Mouse (Mus musculus): ENCODE measurements around the gene Cmah. TPM values are rescaled to one million over a fixed set of nuclear protein-coding genes. Genes with fewer than 3 reads are reported as not detected.

Cmah gene
- polyA plus RNA-seq, 1 experiment from 2014 or later: 0.43 TPM

GRCm38 (mm10) chr13:24336818-24337217, 9.6 kb downstream of the Cmah start:
- Histone ChIP-seq H3K4me1 (replicated peaks; ENCODE audit: control insufficient read depth, insufficient read depth, low read length) (no peaks in the 10 kb centered on the region), H3K9me3 (ENCODE audit: control insufficient read depth, low read length) (no peaks in the 10 kb centered on the region), H3K9ac (ENCODE audit: low read depth, low read length) (no peak overlapping the region), H3K36me3 (ENCODE audit: control insufficient read depth, insufficient read depth, low read length) (no peaks in the 10 kb centered on the region), H3K4me2 (replicated peaks; ENCODE audit: low read depth, low read length) (no peak overlapping the region), H3K27me3 (ENCODE audit: control insufficient read depth, insufficient read depth, low read length) (no peaks in the 10 kb centered on the region), H3K27ac (ENCODE audit: low read depth, low read length) (no peak overlapping the region), H3K4me3 (ENCODE audit: low read depth, low read length) (no peak overlapping the region)
- 85% methylated on average over 4 of the region's 4 CpGs for WGBS
- ATAC-seq (ENCODE audit: low FRiP score) (no peak), DNase-seq (ENCODE audit: low spot score) (no peak)

GRCm38 (mm10) chr13:24337874-24338273, 10.7 kb downstream of the Cmah start:
- no peak for ATAC-seq (ENCODE audit: low FRiP score)
- H3K4me3 ChIP-seq (ENCODE audit: low read depth, low read length): no peak overlapping the region
- no peaks in the 10 kb centered on the region for H3K36me3 ChIP-seq (ENCODE audit: control insufficient read depth, insufficient read depth, low read length)
- no peaks in the 10 kb centered on the region for H3K27me3 ChIP-seq (ENCODE audit: control insufficient read depth, insufficient read depth, low read length)
- no peaks in the 10 kb centered on the region for H3K9me3 ChIP-seq (ENCODE audit: control insufficient read depth, low read length)
- H3K9ac ChIP-seq (ENCODE audit: low read depth, low read length): no peak overlapping the region
- WGBS: 51% methylated on average over 3 of the region's 3 CpGs
- peak; percentile 43 for DNase-seq (ENCODE audit: low spot score)
- no peak overlapping the region for H3K4me2 ChIP-seq (replicated peaks; ENCODE audit: low read depth, low read length)
- no peak overlapping the region for H3K27ac ChIP-seq (ENCODE audit: low read depth, low read length)
- H3K4me1 ChIP-seq (replicated peaks; ENCODE audit: control insufficient read depth, insufficient read depth, low read length): no peaks in the 10 kb centered on the region

DNA sequence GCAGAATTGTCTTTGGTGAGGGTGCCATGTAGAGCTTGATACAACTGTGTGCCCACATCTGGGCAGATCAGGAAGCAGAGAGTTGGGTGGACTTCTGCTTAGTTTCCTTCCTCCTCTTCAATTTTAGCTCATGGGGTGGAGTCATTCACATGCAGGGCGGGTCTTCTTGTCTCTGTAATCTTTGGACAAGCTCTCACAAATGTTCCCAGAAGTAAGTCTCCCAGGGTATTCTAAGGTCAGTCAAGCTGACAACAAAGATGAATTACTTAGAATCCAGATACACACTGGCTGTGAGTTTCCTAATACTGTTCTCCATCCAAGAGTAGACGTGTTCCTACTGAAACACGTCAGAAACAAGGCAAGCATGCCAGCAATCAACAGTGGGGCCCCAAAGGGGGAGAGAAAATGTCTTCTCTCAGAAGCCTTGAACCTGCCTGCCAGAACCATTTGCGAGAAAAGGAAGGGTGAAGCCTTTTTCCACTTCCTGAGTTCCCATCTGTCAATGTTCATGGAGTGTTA, 11.2 kb downstream of the Cmah start:
- Histone ChIP-seq H3K9me3 (ENCODE audit: control insufficient read depth, low read length) (no peaks in the 10 kb centered on the region), H3K27ac (ENCODE audit: low read depth, low read length) (no peak overlapping the region), H3K9ac (ENCODE audit: low read depth, low read length) (no peak overlapping the region), H3K4me3 (ENCODE audit: low read depth, low read length) (no peak overlapping the region), H3K4me1 (replicated peaks; ENCODE audit: control insufficient read depth, insufficient read depth, low read length) (no peaks in the 10 kb centered on the region), H3K27me3 (ENCODE audit: control insufficient read depth, insufficient read depth, low read length) (no peaks in the 10 kb centered on the region), H3K4me2 (replicated peaks; ENCODE audit: low read depth, low read length) (no peak overlapping the region), H3K36me3 (ENCODE audit: control insufficient read depth, insufficient read depth, low read length) (no peaks in the 10 kb centered on the region)
- ATAC-seq (ENCODE audit: low FRiP score) (no peak), DNase-seq (ENCODE audit: low spot score) (no peak)
- WGBS: 76% methylated on average over 4 of the region's 4 CpGs

DNA sequence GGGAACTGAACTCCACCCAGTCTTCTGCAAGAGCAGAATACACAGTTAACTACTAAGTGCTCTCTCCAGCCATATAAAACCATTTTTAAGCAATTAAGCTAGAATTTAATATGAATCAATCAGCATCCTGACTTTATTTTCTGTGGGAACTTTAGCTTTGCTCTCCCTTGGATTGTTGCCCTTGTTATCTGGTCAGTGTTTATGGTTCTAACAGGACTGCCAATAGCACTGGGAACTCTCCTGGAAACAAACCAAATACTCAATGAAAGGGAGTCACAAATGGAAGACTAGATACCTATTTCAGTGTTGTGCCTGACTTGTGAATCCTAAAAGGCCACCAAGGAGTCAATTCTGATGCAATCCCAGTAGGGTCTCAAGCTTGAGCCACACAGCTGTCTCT, 12.7 kb downstream of the Cmah start:
- H3K4me3 ChIP-seq (ENCODE audit: low read depth, low read length): no peak overlapping the region
- H3K27me3 ChIP-seq (ENCODE audit: control insufficient read depth, insufficient read depth, low read length): no peaks in the 10 kb centered on the region
- H3K9me3 ChIP-seq (ENCODE audit: control insufficient read depth, low read length): no peaks in the 10 kb centered on the region
- H3K4me1 ChIP-seq (replicated peaks; ENCODE audit: control insufficient read depth, insufficient read depth, low read length): no peaks in the 10 kb centered on the region
- no peak overlapping the region for H3K4me2 ChIP-seq (replicated peaks; ENCODE audit: low read depth, low read length)
- H3K36me3 ChIP-seq (ENCODE audit: control insufficient read depth, insufficient read depth, low read length): no peaks in the 10 kb centered on the region
- DNase-seq (ENCODE audit: low spot score) (no peak), ATAC-seq (ENCODE audit: low FRiP score) (no peak)
- no peak overlapping the region for H3K27ac ChIP-seq (ENCODE audit: low read depth, low read length)
- no peak overlapping the region for H3K9ac ChIP-seq (ENCODE audit: low read depth, low read length)

DNA sequence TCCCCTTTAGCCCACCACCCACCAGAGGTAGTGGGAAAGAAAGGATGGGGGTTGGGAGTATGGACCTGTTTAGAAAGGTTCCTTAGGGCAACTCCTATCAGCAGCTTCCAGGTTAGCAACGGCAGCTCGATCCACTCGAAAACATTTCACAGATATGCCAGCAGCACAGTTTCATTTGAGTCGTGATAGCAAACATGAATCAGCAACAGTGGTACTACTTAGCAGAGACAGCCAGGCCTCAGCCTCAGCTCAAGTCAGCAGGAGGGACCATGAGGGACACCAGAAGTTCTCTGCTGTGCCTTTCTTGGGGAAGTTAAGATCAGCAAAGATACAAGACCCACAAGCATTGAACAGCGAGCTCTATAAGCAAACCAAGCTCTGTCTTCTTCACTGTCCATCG, 13.3 kb downstream of the Cmah start:
- no peak for ATAC-seq (ENCODE audit: low FRiP score)

DNA sequence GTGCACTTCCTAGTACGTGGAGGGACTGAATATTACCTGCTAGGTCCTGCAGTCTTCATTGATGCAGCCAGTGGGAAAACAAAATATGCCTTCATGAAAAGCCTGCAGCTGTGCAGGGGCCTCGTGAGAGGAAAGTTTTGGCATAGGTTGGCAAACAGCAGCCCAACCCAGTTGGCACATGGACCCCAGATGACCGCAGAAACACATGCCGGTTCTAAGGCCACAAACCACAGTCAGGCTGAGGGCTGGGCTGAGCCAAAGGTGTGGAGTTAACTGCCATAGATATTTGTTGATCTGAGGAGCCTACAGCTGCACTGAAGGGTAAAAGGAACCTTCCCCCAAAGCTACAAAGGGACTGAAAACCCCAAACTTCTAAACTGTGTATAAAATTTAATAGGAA, 14.9 kb downstream of the Cmah start:
- WGBS: 70% methylated on average over 4 of the region's 4 CpGs
- H3K27ac ChIP-seq (ENCODE audit: low read depth, low read length): no peak overlapping the region
- H3K4me1 ChIP-seq (replicated peaks; ENCODE audit: control insufficient read depth, insufficient read depth, low read length): no peaks in the 10 kb centered on the region
- H3K4me3 ChIP-seq (ENCODE audit: low read depth, low read length): no peak overlapping the region
- ATAC-seq (ENCODE audit: low FRiP score): no peak
- no peak overlapping the region for H3K9ac ChIP-seq (ENCODE audit: low read depth, low read length)
- no peak overlapping the region for H3K4me2 ChIP-seq (replicated peaks; ENCODE audit: low read depth, low read length)
- H3K27me3 ChIP-seq (ENCODE audit: control insufficient read depth, insufficient read depth, low read length): no peaks in the 10 kb centered on the region
- H3K36me3 ChIP-seq (ENCODE audit: control insufficient read depth, insufficient read depth, low read length): no peaks in the 10 kb centered on the region
- DNase-seq (ENCODE audit: low spot score): no peak
- no peaks in the 10 kb centered on the region for H3K9me3 ChIP-seq (ENCODE audit: control insufficient read depth, low read length)

More for the DNA sequence above, 13.3 kb downstream of the Cmah start:
- Histone ChIP-seq H3K9me3 (ENCODE audit: control insufficient read depth, low read length) (no peaks in the 10 kb centered on the region), H3K4me3 (ENCODE audit: low read depth, low read length) (no peak overlapping the region), H3K27me3 (ENCODE audit: control insufficient read depth, insufficient read depth, low read length) (no peaks in the 10 kb centered on the region), H3K4me2 (replicated peaks; ENCODE audit: low read depth, low read length) (no peak overlapping the region), H3K27ac (ENCODE audit: low read depth, low read length) (no peak overlapping the region), H3K36me3 (ENCODE audit: control insufficient read depth, insufficient read depth, low read length) (no peaks in the 10 kb centered on the region), H3K9ac (ENCODE audit: low read depth, low read length) (no peak overlapping the region), H3K4me1 (replicated peaks; ENCODE audit: control insufficient read depth, insufficient read depth, low read length) (no peaks in the 10 kb centered on the region)
- DNase-seq (ENCODE audit: low spot score): no peak
- WGBS: 89% methylated on average over 6 of the region's 6 CpGs

DNA sequence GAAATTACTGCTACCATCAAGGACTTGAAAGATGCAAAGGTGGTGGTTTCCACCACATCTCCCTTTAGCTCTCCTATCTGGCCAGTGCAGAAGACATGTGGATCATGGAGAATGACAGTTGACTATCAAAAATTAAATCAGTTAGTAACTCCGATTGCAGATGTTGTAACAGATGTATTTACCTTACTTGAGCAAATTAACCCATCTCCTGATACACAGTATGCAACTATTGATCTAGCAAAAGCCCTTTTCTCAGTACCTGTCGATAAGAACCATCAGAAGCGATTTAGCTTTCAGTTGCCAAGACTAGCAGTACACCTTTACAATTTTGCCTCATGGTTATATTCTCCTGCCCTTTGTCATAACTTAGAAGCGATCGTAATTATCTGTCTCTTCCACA, 25.8 kb downstream of the Cmah start:
- Histone ChIP-seq H3K27ac (ENCODE audit: low read depth, low read length) (no peak overlapping the region), H3K27me3 (ENCODE audit: control insufficient read depth, insufficient read depth, low read length) (no peaks in the 10 kb centered on the region), H3K36me3 (ENCODE audit: control insufficient read depth, insufficient read depth, low read length) (no peaks in the 10 kb centered on the region), H3K4me1 (replicated peaks; ENCODE audit: control insufficient read depth, insufficient read depth, low read length) (no peaks in the 10 kb centered on the region), H3K9me3 (ENCODE audit: control insufficient read depth, low read length) (no peaks in the 10 kb centered on the region), H3K9ac (ENCODE audit: low read depth, low read length) (no peak overlapping the region), H3K4me3 (ENCODE audit: low read depth, low read length) (no peak overlapping the region), H3K4me2 (replicated peaks; ENCODE audit: low read depth, low read length) (no peak overlapping the region)
- ATAC-seq (ENCODE audit: low FRiP score) (no peak), DNase-seq (ENCODE audit: low spot score) (no peak)
- 92% methylated on average over 5 of the region's 5 CpGs for WGBS

DNA sequence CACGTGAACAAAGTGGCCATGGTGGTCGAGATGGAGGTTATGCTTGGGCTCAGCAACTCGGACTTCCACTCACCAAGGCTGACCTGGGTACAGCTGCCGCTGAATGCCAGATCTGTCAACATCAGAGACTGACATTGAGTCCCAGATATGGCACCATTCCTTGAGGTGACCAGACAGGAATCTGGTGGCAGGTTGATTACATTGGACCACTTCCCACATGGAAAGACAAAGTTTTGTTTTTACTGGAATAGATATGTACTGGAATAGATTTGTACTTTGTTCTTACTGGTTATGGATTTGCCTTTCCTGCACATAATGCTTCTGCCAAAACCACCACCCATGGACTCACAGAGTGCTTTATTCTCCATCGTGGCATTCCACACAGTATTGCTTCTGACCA, 27.5 kb downstream of the Cmah start:
- no peaks in the 10 kb centered on the region for H3K36me3 ChIP-seq (ENCODE audit: control insufficient read depth, insufficient read depth, low read length)
- no peaks in the 10 kb centered on the region for H3K27me3 ChIP-seq (ENCODE audit: control insufficient read depth, insufficient read depth, low read length)
- H3K27ac ChIP-seq (ENCODE audit: low read depth, low read length): no peak overlapping the region
- H3K4me1 ChIP-seq (replicated peaks; ENCODE audit: control insufficient read depth, insufficient read depth, low read length): no peaks in the 10 kb centered on the region
- no peak for ATAC-seq (ENCODE audit: low FRiP score)
- no peak overlapping the region for H3K4me3 ChIP-seq (ENCODE audit: low read depth, low read length)
- no peak overlapping the region for H3K4me2 ChIP-seq (replicated peaks; ENCODE audit: low read depth, low read length)
- no peaks in the 10 kb centered on the region for H3K9me3 ChIP-seq (ENCODE audit: control insufficient read depth, low read length)
- no peak overlapping the region for H3K9ac ChIP-seq (ENCODE audit: low read depth, low read length)
- WGBS: 87% methylated on average over 5 of the region's 5 CpGs
- DNase-seq (ENCODE audit: low spot score): no peak

DNA sequence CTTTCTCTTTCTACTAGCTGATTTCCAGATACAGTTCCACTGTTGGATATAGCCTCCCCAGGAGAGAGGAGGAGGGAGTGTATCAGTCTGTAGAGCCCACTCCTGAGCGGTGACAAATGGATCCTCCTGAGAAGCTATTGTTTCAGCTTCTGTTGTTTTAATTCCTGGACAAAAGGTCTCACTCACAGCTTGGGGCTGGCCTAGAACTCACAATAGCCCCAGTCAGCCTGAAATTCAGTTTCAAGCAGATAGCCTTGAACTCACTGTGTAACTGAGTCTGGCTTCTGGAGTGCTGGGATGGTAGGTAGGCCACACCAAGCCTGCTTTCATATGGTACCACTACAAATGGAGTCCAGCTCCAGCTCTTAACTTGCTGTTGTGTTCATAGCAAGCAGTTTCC, 32.0 kb downstream of the Cmah start:
- no peak overlapping the region for H3K4me2 ChIP-seq (replicated peaks; ENCODE audit: low read depth, low read length)
- no peaks in the 10 kb centered on the region for H3K27me3 ChIP-seq (ENCODE audit: control insufficient read depth, insufficient read depth, low read length)
- no peak for DNase-seq (ENCODE audit: low spot score)
- ATAC-seq (ENCODE audit: low FRiP score): no peak
- no peak overlapping the region for H3K9ac ChIP-seq (ENCODE audit: low read depth, low read length)
- H3K27ac ChIP-seq (ENCODE audit: low read depth, low read length): no peak overlapping the region
- WGBS: 43% methylated on average over 1 of the region's 1 CpGs
- H3K4me3 ChIP-seq (ENCODE audit: low read depth, low read length): no peak overlapping the region
- H3K36me3 ChIP-seq (ENCODE audit: control insufficient read depth, insufficient read depth, low read length): no peaks in the 10 kb centered on the region
- H3K4me1 ChIP-seq (replicated peaks; ENCODE audit: control insufficient read depth, insufficient read depth, low read length): no peaks in the 10 kb centered on the region
- no peaks in the 10 kb centered on the region for H3K9me3 ChIP-seq (ENCODE audit: control insufficient read depth, low read length)
